Mouse (Mus musculus): ENCODE results near the gene Zcchc4.

DNA sequence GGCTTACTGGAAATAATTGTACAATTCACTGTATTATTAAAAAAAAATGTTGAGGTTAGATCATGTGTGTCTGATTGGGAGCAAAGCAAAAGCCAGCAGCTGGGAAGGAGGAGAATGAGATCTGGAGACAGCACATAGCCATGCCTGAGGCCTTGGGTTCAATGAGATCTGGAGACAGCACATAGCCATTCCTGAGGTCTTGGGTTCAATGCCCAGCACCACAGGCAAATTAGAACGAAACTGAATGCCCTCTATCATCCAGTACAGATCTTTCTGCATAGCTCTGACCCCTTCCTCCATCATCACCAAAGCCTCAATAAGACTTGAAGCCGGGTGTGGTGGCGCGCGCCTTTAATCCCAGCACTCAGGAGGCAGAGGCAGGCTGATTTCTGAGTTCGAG lies 35.2 kb downstream of the Zcchc4 start:
- TF ChIP-seq CTCF (IDR thresholded peaks at IDR 0.05): no peak
- no peak for TF ChIP-seq EP300 (IDR thresholded peaks at IDR 0.05; ENCODE audit: insufficient read depth, low read depth, low read length)
- TF ChIP-seq POLR2A (IDR thresholded peaks at IDR 0.05; ENCODE audit: insufficient read depth, low read depth, low read length): no peak
